Mouse (Mus musculus) T-cell, adult 2 months (primary cell): ENCODE results near the gene Parp14.

Experiments used
- DNase-seq: peaks from one replicate; pipeline ENCODE4 v3.0.0; 2022; ENCODE audit warnings: low spot score

The Parp14 gene

DNA sequence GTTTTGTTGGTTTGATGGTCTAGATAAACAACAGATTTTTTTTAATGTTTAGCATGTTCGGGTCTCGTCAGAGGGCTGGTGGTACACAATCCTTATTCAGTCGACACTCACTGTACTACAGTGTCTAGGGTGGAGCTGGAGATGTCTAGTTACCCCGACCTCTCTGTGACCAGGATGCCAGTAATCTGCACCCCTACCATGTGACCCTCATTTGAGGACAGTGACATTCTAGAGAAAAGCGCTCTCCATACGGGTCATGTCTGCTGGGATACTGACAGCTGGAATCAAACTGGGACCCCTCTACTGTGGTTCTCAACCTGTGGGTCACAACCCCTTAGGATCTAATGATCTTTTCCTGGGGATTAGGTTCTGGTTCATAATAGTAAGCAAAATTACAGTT lies 1.7 kb downstream of the Parp14 start:
- no peak for DNase-seq

DNA sequence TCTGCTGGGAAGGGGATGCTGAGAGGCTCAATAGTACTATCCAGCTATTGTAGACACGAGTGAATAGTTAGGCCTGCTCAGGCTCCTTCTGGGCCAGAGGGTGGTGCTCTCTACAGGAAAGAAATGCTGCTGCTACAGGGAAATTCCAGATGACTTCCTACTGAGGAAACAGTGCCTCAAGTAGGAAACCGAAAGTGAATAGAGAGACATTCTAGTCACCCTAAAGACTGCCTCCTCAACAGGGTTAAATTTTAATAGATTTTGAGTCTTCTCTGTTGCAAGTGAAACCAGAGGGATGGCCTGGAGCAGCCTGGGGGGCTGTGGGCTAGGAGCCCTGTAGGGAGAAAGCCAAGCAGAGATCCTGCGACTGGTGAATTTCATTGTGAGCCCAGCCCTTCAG lies 2.2 kb downstream of the Parp14 start:
- DNase-seq, result peak; percentile 43

DNA sequence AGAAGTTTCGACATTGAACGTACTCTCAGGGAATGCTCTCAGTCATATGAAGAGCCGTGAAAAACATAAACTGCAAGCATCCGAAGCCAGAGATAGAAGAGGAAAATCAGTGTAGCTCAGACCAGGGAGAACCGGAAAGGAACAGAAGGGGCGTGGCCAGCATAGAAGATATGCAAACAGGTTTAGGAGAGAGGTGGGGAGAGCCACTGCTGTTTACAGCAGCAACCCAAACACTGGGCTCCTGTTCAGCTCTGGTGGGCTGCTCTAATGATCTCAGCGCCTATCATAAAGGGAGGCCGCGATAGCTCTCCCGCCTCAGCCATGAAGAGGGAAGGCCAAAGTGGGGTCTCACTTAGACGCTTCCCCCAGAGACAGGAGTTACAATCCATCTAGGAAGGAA lies 3.6 kb downstream of the Parp14 start:
- DNase-seq, result no peak

DNA sequence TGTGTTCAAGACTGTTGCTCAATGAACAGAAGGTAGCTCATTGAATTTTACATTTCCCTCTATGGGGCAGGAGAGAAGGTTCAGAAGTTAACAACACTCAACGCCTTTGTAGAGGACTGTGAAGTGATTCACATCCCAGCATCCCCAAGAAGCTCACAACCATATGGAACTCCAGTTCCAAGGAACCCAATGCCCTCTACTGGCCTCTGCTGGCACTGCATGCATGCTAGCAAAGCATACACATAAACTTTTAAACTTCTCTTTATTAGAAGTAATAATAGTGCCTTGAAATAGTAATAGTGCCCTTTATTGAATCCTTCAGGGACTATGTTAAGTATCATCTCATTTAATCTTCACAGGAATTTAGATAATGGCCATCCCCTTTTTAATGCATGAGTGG lies 9.3 kb downstream of the Parp14 start:
- no peak for DNase-seq

DNA sequence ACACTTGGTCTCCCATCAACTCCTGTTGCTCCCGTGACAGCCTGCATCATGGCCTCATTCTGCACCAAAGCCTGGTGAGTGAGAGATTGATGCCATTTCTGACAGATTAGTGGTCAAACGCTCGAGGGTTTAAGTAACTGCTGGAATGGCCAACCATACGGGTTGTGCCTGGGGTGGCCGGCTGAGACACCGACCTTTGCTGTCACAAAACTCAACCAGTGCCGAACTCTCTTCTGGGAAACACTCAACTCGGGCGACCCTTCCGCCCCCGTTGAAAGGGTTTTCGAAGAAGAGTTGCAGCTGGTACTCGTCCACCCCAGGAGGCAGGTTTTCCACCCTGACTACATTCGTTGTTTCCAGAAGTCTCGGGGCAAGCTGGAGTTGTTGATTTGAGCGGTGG lies 11.1 kb downstream of the Parp14 start:
- no peak for DNase-seq

DNA sequence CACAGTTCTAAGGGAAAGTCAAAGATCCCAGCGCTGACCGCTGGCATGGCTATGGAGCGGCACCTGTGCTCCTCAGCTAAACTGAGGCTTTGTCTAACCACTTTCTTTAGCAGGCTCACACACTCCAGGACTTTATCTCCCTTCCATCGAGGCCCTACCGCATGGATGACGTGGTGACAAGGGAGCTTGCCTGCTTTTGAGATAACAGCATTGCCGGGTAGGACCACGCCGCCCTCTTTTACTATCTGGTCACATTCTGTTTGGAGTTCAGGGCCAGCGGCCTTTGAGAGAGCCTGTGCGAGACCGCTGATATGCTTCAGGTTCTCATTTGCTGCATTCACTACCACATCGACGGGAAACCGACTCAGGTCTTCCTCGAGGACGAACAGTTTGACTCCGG lies 14.6 kb downstream of the Parp14 start:
- no peak for DNase-seq

DNA sequence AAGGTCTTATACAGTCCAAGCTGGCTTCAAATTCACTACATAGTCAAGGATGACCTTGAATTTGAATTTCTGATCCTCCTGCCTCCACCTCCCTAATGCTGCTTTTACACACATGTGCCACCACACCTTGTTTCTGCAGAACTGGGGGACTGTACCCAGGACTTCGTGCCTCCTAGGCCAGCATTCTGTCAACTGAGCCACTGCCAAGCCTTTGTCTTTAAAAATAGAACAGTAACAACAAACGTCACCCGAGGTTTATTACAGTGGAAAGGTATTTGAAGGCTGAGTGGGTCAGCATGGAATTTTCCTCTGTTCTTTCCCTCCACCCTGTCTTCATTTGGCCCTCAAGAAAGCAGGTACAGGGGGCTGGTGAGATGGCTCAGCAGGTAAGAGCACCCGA lies 15.5 kb downstream of the Parp14 start:
- no peak for DNase-seq

DNA sequence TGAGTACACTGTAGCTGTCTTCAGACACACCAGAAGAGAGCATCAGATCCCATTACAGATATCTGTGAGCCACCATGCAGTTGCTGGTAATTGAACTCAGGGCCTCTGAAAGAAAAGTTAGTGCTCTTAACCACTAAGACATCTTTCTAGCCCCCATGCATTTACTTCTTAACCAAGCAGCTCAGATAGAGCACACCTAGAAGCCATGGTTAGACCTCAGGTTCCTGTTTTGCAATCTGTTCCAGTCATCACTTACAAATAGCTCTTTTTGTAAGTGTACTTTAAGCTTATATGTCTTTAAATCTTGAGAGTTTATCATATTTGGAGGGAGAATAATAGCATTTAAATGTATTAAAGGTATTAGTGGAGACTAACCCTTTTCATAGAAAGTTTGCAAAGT lies 24.2 kb downstream of the Parp14 start:
- no peak for DNase-seq

DNA sequence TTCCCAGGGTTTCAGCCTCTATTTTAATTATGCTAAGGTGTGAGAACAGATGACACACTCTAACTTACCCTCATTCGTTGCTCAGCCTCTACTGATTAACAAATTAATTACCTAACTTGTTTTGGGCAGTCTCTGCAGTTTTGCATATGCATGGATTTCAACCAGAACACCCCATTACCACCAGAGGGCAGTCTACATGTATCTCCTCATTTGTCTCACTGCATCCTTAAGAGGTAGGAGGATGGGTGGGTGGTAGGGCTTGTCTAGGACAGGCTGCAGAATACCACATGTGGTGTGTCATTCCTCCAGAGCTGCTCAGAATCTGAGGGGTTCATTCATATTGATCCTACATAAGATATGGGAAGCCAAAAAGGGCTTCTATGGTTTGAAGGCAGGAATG lies 31.7 kb downstream of the Parp14 start:
- peak; percentile 38 for DNase-seq

DNA sequence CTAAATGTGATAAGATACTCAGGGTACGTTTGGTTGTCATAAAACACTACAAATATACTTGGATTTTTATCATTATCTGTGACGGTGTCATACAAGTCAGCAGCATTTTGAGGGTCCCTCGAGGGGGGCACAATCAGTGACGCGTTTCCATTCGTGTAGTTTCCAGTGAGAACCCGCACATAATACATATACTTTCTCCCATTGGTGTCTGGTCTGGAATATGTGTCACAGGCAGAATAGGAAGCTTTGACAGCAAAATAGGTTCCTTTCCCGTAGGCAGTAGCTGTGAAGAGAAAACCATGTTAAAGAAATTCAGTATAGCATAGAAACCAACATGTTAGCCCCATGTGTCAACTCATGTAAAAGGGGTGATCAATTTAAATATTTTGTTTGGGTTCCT lies 36.7 kb downstream of the Parp14 start:
- no peak for DNase-seq

DNA sequence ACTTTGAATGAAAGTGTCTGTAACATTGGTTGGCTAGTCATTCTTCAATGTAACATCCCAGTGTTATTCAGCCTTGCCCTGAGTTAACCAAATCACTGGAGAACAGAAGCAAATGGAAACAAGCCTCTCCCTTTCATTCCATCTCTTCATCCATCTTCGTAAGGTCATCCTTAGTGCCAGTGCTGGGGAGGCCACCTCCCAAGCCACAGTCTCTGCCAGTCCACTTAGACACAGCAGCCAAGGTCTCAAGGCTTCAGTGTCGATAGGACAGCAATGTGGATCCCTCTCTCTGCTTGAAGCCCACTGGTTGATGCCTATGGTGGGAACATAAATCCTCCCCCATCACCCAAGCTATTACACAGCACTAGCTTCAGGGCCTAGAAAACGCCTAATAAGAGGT lies 38.4 kb downstream of the Parp14 start:
- no peak for DNase-seq

DNA sequence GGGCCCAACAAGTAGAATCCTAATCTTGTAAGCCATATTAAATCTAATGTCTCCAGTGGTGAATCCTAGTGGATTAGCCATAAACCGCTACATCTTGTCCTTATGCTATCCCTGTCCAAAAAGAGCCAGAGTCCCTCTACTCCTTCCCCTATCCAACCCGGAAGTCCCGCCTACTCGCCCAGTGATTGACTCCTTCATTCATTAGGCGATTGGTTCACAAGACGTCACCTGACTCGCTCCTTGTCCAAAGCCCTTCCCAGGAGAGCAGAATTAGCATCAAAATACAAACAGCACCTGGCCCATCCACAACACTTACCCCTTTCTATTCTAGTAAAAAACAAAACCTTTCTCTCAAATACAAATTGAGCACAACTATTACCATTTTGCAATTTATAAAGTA lies 41.3 kb downstream of the Parp14 start:
- no peak for DNase-seq

DNA sequence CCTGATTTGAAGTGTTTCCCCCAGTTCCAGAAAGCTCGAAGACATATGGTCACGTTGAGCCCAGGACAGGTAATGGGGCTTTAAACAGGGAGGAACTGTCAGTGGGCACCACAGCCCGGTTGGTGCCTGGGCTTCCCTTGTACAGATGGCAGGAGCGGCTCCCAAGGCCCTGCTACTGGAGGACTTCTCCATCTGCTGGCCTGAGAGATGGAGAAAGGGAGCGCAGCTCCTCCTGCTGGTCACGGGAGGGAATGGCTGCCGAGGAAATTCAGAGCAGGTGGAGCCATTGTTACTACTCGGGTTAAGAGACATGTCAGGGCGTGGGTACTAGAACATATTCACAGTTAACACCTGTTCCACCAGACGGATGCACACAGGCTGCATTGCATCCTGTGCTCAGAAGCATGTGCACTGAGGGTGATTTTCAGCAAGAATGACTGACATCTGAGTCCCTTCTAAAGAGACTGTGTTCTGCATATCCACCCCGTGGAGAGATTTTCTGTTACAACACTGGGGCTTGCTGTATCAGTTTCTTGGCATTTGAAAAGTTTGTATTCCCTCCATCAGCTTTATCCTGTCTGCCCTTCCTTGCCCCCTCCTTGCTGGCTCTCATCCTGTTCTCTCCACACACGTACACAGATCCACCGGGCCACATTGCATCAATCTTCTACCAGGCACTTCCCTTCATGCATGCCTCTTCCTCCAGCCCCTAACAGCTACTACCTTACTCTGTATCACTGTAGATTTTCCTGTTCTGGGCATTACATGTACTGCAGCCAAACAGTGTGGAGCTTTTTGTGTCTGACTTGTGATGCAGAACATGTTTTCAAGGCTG lies 53.9 kb downstream of the Parp14 start:
- peak; percentile 78 for DNase-seq

DNA sequence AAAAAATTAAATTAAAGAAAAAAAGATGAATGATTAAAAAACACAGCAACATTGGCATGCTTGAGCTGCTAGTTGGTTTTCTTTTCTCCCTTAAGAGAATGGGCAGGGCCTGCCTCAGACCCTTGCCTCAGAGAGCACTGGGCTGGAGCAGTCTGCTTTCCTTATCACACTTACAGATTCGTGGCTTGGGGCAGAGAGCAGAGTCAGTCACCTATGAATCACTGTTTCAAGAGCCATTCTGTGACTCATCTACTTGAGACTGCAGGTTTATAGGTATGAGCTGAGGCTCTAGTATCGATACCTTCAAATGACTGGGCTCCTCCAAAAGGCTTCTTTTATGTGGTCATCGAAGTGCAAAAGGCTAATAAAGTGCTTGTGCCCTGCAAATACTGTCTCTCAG lies 58.2 kb downstream of the Parp14 start:
- no peak for DNase-seq

DNA sequence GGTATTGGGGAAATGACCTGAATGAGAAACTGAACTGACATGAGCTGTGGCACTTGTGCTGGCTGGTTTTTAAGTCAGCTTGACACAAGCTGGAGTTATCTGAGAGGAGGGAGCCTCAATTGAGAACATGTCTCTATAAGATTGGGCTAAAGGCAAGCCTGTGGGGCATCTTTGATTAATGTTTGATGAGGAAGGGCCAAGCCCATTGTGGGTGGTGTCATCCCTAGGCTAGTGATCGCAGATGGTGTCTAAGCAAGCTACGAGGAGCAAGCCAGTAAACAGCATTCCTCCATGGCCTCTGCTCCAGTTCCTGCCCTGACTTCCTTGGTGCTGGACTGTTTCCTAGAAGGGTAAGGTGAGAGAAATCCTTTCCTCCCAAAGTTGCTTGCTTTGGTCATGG lies 62.5 kb downstream of the Parp14 start:
- no peak for DNase-seq

DNA sequence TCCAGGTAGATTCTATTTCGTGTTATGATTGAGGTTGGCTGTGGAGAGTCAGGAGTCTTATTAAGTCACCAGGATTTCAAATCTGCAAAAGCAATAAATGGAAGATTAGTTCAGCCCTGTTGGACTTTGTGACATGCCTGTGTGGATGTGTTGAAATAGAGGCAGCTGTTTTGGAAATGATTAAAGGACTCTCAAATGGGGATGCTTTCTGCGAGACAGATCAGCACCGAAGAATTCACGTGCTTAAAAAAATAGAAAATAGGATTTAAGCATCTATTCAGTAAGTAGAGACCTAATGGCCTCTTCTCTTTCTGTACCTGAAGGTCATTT lies 63.7 kb downstream of the Parp14 start:
- no peak for DNase-seq

DNA sequence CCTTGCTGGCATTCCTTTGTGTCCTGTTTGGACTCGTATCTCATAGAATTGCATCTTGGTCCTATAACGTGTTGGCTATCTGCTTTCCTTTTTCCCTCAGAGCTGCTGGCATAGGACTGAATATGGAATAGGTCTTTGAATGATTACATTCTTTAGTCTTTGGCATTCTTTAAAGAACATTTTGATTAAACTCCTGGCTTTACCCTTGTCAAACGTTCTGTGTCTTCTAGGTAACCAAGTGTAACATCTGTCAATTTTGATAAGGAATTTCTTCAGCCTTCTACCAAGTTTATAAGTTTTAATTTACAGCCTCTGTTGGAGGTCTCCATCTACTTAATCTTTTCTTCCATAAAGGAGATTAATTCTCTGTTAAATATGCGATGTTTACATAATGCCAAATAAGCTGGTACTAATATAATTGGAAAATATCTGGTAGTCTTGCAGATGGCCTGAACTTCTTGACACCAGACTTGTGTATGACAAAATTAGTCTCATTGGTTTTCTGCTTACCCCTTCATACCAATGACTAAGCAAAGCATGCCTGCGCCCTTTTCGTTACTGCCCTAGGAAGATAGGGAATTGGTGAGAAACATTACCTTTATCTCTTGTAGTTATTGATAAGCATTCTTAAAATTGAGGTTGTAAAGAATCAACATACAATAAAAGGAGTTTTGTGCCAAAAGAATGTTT lies 64.2 kb downstream of the Parp14 start:
- DNase-seq, result no peak

DNA sequence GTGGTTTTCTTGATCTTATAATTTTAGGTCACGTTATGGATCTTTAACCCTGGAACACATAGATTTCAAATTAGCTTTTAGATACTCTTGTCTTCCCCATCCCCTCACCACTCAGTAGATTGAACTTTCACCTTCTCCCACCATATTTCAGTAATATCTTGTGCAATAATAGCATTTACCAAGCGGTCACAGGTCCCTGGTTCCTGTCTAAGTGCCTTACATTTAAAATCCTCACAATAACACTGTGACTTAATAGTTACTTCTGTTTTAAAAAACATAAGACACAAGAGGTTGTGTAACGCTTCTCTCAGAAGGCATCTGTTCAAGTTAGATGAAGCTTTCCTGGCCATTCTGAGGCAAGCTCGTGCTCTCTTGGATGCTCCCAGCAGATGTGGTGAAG lies 67.6 kb downstream of the Parp14 start:
- DNase-seq, result no peak

DNA sequence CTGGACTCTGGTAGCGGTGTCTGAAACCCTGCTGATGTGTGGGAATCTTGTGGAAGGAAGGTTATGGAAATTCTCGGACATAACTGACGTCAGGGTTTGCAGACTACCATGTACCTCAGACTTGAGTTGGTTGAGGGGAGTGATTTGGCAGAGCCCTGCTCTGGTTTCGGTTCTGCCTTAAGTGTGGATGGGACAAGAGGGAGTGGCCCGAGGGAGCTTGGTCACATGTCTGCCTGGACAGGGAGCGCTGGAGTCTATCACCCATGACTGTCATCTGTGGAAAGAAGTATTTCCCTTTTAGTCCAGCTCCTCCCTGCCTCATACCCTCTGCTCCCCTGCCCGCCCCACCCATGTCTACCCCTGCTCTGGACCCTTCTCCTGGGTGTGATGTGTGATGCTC lies 69.2 kb downstream of the Parp14 start:
- DNase-seq, result no peak

DNA sequence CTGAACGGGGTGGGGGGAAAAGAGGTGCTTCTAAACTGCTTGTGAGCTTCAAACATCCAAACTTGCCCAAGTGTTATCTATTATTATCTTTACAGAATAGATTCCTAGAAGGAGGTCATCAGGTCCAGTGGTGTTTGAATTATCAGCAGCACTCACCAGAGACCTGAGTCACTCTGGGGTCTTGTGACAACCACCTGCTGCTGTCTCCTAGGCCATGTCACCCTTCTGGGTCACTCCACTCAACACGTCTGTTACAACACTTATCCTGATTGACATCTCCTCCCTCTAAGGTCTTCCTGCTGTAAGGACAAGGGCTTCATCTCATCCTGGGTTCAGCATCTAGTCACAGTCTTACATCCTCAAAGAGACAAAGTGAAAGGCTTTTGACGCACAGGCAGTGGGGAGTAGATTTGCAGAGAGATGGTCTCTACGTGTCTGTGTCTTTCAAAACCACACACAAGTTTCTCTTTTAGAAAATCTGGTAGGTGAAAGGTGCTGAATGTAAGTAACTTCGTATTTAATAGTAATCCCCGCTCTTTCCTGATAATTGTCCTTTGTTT lies 79.3 kb downstream of the Parp14 start:
- no peak for DNase-seq

DNA sequence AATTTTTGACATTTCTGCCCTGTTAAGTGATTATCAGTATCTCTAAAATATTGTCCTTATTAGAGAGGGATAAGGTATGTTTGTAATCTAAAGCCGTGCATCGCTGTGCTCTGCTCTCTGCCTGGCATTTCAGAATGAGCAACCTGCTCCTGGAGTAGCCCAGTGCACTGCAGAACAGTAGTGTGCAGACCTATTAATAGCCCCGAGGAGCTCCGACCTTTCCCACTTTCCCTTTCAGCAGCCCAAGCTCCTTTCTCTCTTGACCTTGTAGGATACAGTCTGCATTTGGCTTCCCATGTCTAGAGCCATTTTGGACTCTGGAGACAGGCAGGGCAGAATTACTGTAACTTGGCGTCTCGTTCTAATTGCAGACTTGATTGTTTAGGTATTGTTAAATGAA lies 83.0 kb downstream of the Parp14 start:
- no peak for DNase-seq

DNA sequence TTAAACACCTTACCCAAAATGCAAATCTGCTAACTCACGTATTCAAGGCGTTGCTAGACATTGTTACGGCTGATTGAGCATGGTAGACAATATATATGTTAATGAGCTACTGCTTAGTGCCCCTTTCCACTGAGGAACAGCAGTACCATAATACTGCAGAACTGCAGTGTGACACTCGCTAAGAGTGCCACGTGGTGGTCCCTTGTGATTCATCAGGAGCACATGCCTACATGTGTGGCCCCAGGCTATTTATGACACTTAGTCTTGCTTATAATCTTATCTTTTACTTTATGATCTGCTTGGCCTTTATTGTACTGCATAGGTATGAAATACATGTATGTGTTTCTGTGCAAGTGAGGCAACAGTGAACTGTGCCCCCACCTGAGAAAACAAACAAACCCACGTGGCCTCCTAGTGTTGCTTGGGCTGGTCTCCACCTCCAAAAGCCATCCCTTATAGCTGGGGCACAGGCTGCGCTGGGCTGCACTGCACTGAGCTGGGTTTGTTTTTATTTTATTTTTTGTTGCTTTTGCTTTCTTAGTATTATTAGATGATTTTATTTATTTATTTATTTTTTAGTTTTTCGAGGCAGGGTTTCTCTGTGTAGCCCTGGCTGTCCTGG lies 83.7 kb downstream of the Parp14 start:
- DNase-seq, result no peak

DNA sequence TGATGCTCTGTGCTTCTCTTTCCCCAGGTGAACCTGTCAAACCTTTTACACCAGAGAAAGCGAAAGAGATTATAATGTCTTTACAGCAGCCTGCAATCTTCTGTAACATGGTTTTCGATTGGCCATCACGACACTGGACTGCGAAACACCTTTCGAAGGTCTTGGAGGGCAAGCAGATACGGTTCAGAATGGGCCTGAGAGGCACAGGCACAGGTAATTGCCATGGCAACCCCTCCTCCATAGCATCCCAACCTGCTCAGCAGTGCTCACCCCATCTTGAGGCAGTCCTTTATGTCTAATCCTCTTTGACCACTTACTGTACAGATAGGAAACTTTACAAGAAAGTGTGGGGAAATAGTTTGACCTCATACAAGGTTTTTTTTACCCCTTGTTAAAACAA lies 84.2 kb downstream of the Parp14 start:
- no peak for DNase-seq
